Mouse (Mus musculus) embryonic facial prominence, embryonic 14.5 days (tissue): Measurements from ENCODE around the gene Cyp2d22. TPM values are rescaled to one million over a fixed set of nuclear protein-coding genes. Genes with fewer than 3 reads are reported as not detected.
A peak's percentile ranks its signal among the peaks of the same experiment; 100 is the strongest.

Experiments
- ATAC-seq: fragments of 200-750 bp; cut with Nextera tagmentation; 2 replicates; pipeline ENCODE4 v1.8.0; 2017; ENCODE audit warnings: low read depth, moderate number of reproducible peaks, moderate TSS enrichment
- DNase-seq: peaks from one replicate; pipeline ENCODE4 v3.0.0-alpha.2; 2015; ENCODE audit warnings: low spot score
- H3K27ac ChIP-seq: fragments of 300-500 bp; sonication (generic); replicated peaks from 2 replicates; pipeline ENCODE4 v1.5.1; 2014; ENCODE audit warnings: low read depth, mild to moderate bottlenecking, low read length, moderate library complexity
- H3K27me3 ChIP-seq: fragments of 300-500 bp; sonication (generic); replicated peaks from 2 replicates; pipeline ENCODE4 v1.6.1; 2014; ENCODE audit warnings: low read length; ENCODE audit not compliant: control insufficient read depth, insufficient read depth
- H3K36me3 ChIP-seq: fragments of 300-500 bp; sonication (generic); 2 replicates; pipeline ENCODE4 v1.6.1; 2014; ENCODE audit warnings: low read length, mixed read lengths; ENCODE audit not compliant: control insufficient read depth, insufficient read depth
- H3K4me1 ChIP-seq: fragments of 300-500 bp; sonication (generic); 2 replicates; pipeline ENCODE4 v1.6.1; 2014; ENCODE audit warnings: antibody characterized with exemption, low read length; ENCODE audit not compliant: control insufficient read depth, insufficient read depth
- H3K4me2 ChIP-seq: fragments of 300-500 bp; sonication (generic); 2 replicates; pipeline ENCODE4 v1.6.1; 2014; ENCODE audit warnings: low read depth, mild to moderate bottlenecking, low read length, moderate library complexity, mixed read lengths
- H3K4me3 ChIP-seq: fragments of 300-500 bp; sonication (generic); 2 replicates; pipeline ENCODE4 v1.5.1; 2014; ENCODE audit warnings: low read depth, mild to moderate bottlenecking, low read length
- H3K9ac ChIP-seq: fragments of 300-500 bp; sonication (generic); 2 replicates; pipeline ENCODE4 v1.6.1; 2014; ENCODE audit warnings: low read depth, mild to moderate bottlenecking, low read length, moderate library complexity, mixed read lengths
- H3K9me3 ChIP-seq: fragments of 300-500 bp; sonication (generic); 2 replicates; pipeline ENCODE4 v1.6.1; 2016; ENCODE audit warnings: low read length; ENCODE audit not compliant: control insufficient read depth
- WGBS: fragments of 180-500 bp; shearing (Covaris S2); extraction: QIAGEN DNeasy Blood & Tissue Kit; methylation state at CpG from one replicate; pipeline ENCODE4 v1.1.7; 2014; 5-methylcytosine and 5-hydroxymethylcytosine counted together
- polyA plus RNA-seq: library from polyadenylated mRNA; unstranded; fragments of >200 nt; fragmentation: Nextera tagmentation; extraction: Ambion mirVana; gene quantifications from 2 replicates; pipeline ENCODE4 v1.2.1, GENCODE M21; 2014

The Cyp2d22 gene
- polyA plus RNA-seq, 1 experiment from 2014 or later, result 5.6 TPM

GRCm38 (mm10) chr15:82380714-82381062 is 628 bp upstream of the Cyp2d22 start:
- H3K4me1 ChIP-seq, result peaks cover 22% of the 10 kb centered on the region
- DNase-seq, result no peak

GRCm38 (mm10) chr15:82379511-82379870 is 569 bp downstream of the Cyp2d22 start:
- Histone ChIP-seq H3K36me3 (no peaks in the 10 kb centered on the region), H3K9me3 (no peaks in the 10 kb centered on the region), H3K4me3 (peak overlapping the region; percentile 50), H3K27ac (peak overlapping the region; percentile 84), H3K9ac (peak overlapping the region; percentile 72), H3K4me1 (peaks cover 22% of the 10 kb centered on the region), H3K4me2 (peak overlapping the region; percentile 69), H3K27me3 (no peaks in the 10 kb centered on the region)
- ATAC-seq, result no peak
- WGBS, result 23% methylated on average over 7 of the region's 7 CpGs
- DNase-seq, result no peak

More at GRCm38 (mm10) chr15:82380714-82381062, 628 bp upstream of the Cyp2d22 start:
- H3K9ac ChIP-seq, result peak overlapping the region; percentile 72
- H3K9me3 ChIP-seq, result no peaks in the 10 kb centered on the region
- peak overlapping the region; percentile 69 for H3K4me2 ChIP-seq
- no peak overlapping the region for H3K27ac ChIP-seq
- 30% methylated on average over 7 of the region's 7 CpGs for WGBS
- no peaks in the 10 kb centered on the region for H3K36me3 ChIP-seq
- H3K4me3 ChIP-seq, result peak overlapping the region; percentile 50
- no peaks in the 10 kb centered on the region for H3K27me3 ChIP-seq
- no peak for ATAC-seq

- Histone ChIP-seq H3K27ac (peak overlapping the region; percentile 23; the same call in 1 of the 2 replicates), H3K9ac (no peak overlapping the region), H3K36me3 (no peaks in the 10 kb centered on the region), H3K4me3 (no peak overlapping the region), H3K4me2 (peak overlapping the region; percentile 69; the same call in 1 of the 2 replicates), H3K27me3 (no peaks in the 10 kb centered on the region), H3K9me3 (no peaks in the 10 kb centered on the region), H3K4me1 (peaks cover 22% of the 10 kb centered on the region)
- DNase-seq, result no peak
- WGBS, result 48% methylated on average over 15 of the region's 15 CpGs
- ATAC-seq, result no peak
Measured at GRCm38 (mm10) chr15:82378261-82379180, 1.5 kb downstream of the Cyp2d22 start.

- ATAC-seq (no peak), DNase-seq (no peak)
- Histone ChIP-seq H3K27me3 (no peaks in the 10 kb centered on the region), H3K4me1 (peaks cover 22% of the 10 kb centered on the region), H3K9me3 (no peaks in the 10 kb centered on the region), H3K27ac (no peak overlapping the region), H3K4me2 (no peak overlapping the region), H3K36me3 (no peaks in the 10 kb centered on the region), H3K4me3 (no peak overlapping the region), H3K9ac (no peak overlapping the region)
- 60% methylated on average over 5 of the region's 5 CpGs for WGBS
Measured at GRCm38 (mm10) chr15:82377701-82378100, 2.4 kb downstream of the Cyp2d22 start.

- Histone ChIP-seq H3K4me3 (no peak overlapping the region), H3K9me3 (no peaks in the 10 kb centered on the region), H3K4me2 (no peak overlapping the region), H3K27ac (peak overlapping the region; percentile 58; the same call in 1 of the 2 replicates), H3K4me1 (peaks cover 22% of the 10 kb centered on the region), H3K9ac (no peak overlapping the region), H3K27me3 (no peaks in the 10 kb centered on the region), H3K36me3 (no peaks in the 10 kb centered on the region)
- no peak for ATAC-seq
- 52% methylated on average over 17 of the region's 17 CpGs for whole genome bisulfite sequencing
- DNase-seq, result peak; percentile 73
Measured at GRCm38 (mm10) chr15:82376393-82377138, 3.5 kb downstream of the Cyp2d22 start.

GRCm38 (mm10) chr15:82375855-82376254 is 4.2 kb downstream of the Cyp2d22 start:
- no peak overlapping the region for H3K4me3 ChIP-seq
- no peak overlapping the region for H3K9ac ChIP-seq
- WGBS, result 86% methylated on average over 9 of the region's 9 CpGs
- no peak for DNase-seq
- H3K9me3 ChIP-seq, result no peaks in the 10 kb centered on the region
- H3K4me1 ChIP-seq, result peaks cover 22% of the 10 kb centered on the region
- ATAC-seq, result no peak
- no peaks in the 10 kb centered on the region for H3K36me3 ChIP-seq
- H3K27ac ChIP-seq, result no peak overlapping the region
- no peaks in the 10 kb centered on the region for H3K27me3 ChIP-seq
- no peak overlapping the region for H3K4me2 ChIP-seq

- Histone ChIP-seq H3K9me3 (no peaks in the 10 kb centered on the region), H3K4me2 (no peak overlapping the region), H3K4me1 (peaks cover 12% of the 10 kb centered on the region; the same call in 1 of the 2 replicates), H3K27me3 (no peaks in the 10 kb centered on the region), H3K36me3 (no peaks in the 10 kb centered on the region), H3K4me3 (no peak overlapping the region), H3K9ac (no peak overlapping the region), H3K27ac (no peak overlapping the region)
- WGBS, result 81% methylated on average over 5 of the region's 5 CpGs
- ATAC-seq, result no peak
- no peak for DNase-seq
Measured at GRCm38 (mm10) chr15:82374437-82374836, 5.6 kb downstream of the Cyp2d22 start.

- H3K9me3 ChIP-seq, result no peaks in the 10 kb centered on the region
- H3K9ac ChIP-seq, result no peak overlapping the region
- no peak overlapping the region for H3K4me2 ChIP-seq
- H3K4me1 ChIP-seq, result peaks cover 8% of the 10 kb centered on the region; the same call in 1 of the 2 replicates
- H3K27me3 ChIP-seq, result no peaks in the 10 kb centered on the region
- no peaks in the 10 kb centered on the region for H3K36me3 ChIP-seq
- WGBS, result 89% methylated on average over 5 of the region's 5 CpGs
- H3K27ac ChIP-seq, result no peak overlapping the region
- DNase-seq (no peak), ATAC-seq (no peak)
- no peak overlapping the region for H3K4me3 ChIP-seq
Measured at GRCm38 (mm10) chr15:82372991-82373390, 7.1 kb downstream of the Cyp2d22 start.
